Mouse (Mus musculus) frontal cortex, postnatal 14 days (tissue): ENCODE results near the gene Iqgap2.

Experiments
- DNase-seq, 2 experiments: peaks; one replicate each; pipeline ENCODE4 v3.0.0; 2022; ENCODE audit warnings: low spot score in 2 of 2

The Iqgap2 gene

GRCm38 (mm10) chr13:95653696-95654095 lies 238.0 kb downstream of the Iqgap2 start:
- DNase-seq = no peak

GRCm38 (mm10) chr13:95651870-95652668 lies 239.7 kb downstream of the Iqgap2 start:
- no peak for DNase-seq

- DNase-seq = no peak
These were observed 241.8 kb downstream of the Iqgap2 start for GRCm38 (mm10) chr13:95649941-95650340.

- no peak for DNase-seq
These were observed 244.5 kb downstream of the Iqgap2 start for GRCm38 (mm10) chr13:95647248-95647647.

GRCm38 (mm10) chr13:95646687-95647111 lies 245.0 kb downstream of the Iqgap2 start:
- no peak for DNase-seq

GRCm38 (mm10) chr13:95643740-95644139 lies 248.0 kb downstream of the Iqgap2 start:
- no peak for DNase-seq

GRCm38 (mm10) chr13:95641061-95641986 lies 250.4 kb downstream of the Iqgap2 start:
- DNase-seq = no peak

GRCm38 (mm10) chr13:95640408-95640807 lies 251.3 kb downstream of the Iqgap2 start:
- no peak for DNase-seq

GRCm38 (mm10) chr13:95639336-95640116 lies 252.2 kb downstream of the Iqgap2 start:
- DNase-seq = no peak

GRCm38 (mm10) chr13:95638894-95639293 lies 252.8 kb downstream of the Iqgap2 start:
- no peak for DNase-seq

GRCm38 (mm10) chr13:95637737-95638136 lies 254.0 kb downstream of the Iqgap2 start:
- no peak for DNase-seq

- DNase-seq = no peak
These were observed 256.4 kb downstream of the Iqgap2 start for GRCm38 (mm10) chr13:95635301-95635700.

- no peak for DNase-seq
These were observed 257.3 kb downstream of the Iqgap2 start for GRCm38 (mm10) chr13:95634451-95634850.

- no peak for DNase-seq
These were observed 258.3 kb downstream of the Iqgap2 start for GRCm38 (mm10) chr13:95633384-95633783.

GRCm38 (mm10) chr13:95632144-95632543 lies 259.6 kb downstream of the Iqgap2 start:
- no peak for DNase-seq

GRCm38 (mm10) chr13:95630747-95631146 lies 261.0 kb downstream of the Iqgap2 start:
- no peak for DNase-seq

GRCm38 (mm10) chr13:95629751-95630150 lies 262.0 kb downstream of the Iqgap2 start:
- DNase-seq = no peak

GRCm38 (mm10) chr13:95626696-95627095 lies 265.0 kb downstream of the Iqgap2 start:
- no peak for DNase-seq

- DNase-seq = no peak
These were observed 268.7 kb downstream of the Iqgap2 start for GRCm38 (mm10) chr13:95623042-95623441.

GRCm38 (mm10) chr13:95621563-95621962 lies 270.2 kb downstream of the Iqgap2 start:
- no peak for DNase-seq

- no peak for DNase-seq
These were observed 272.9 kb downstream of the Iqgap2 start for GRCm38 (mm10) chr13:95618859-95619258.

GRCm38 (mm10) chr13:95618309-95618712 lies 273.4 kb downstream of the Iqgap2 start, which contains the start of gene F2r:
TSS of gene F2r (minus strand) at chr13:95618487.
- peak; percentile 25 to 51 for DNase-seq
